Mouse (Mus musculus) layer of hippocampus, adult 11-12 months (tissue): ENCODE measurements at regions not wholly inside any gene's neighbourhood (a gene's known extent, or its start where the extent isn't known, plus 50 kb on each side); places are given as distances from the start of the nearest gene placed in this dataset.
A peak's percentile ranks its signal among the peaks of the same experiment; 100 is the strongest.

ENCODE experiments used
- DNase-seq: peaks from one replicate; pipeline ENCODE4 v3.0.0; 2022; ENCODE audit warnings: low spot score

- no peak for DNase-seq
Measured at GRCm38 (mm10) chr1:35836552-35836951, 231.6 kb upstream of the Hs6st1 start.

- no peak for DNase-seq
Measured at GRCm38 (mm10) chr1:35838625-35839024, 229.6 kb upstream of the Hs6st1 start.

GRCm38 (mm10) chr1:35839446-35839845 lies 228.8 kb upstream of the Hs6st1 start:
- no peak for DNase-seq

DNA sequence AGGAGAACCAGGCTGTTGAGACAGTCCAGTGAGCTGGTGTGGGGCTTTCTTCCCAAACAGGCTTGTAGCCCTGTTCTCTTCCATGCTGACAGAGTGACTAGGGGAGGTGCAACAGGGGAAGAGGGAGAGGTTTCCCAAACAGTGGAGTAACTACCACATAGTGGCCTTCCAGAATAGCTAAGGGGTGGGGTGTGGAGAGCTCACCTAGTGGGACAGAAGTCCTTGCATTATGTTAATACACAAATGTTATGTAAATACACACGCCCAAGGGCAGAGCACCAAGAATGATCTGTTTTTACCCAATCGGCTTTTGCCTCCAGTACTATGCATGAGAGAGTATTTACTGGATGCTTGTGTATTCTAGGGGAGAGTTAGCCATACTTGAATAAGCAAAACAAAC lies 226.6 kb upstream of the Hs6st1 start:
- DNase-seq: no peak

GRCm38 (mm10) chr1:35842707-35843106 lies 225.5 kb upstream of the Hs6st1 start:
- no peak for DNase-seq

DNA sequence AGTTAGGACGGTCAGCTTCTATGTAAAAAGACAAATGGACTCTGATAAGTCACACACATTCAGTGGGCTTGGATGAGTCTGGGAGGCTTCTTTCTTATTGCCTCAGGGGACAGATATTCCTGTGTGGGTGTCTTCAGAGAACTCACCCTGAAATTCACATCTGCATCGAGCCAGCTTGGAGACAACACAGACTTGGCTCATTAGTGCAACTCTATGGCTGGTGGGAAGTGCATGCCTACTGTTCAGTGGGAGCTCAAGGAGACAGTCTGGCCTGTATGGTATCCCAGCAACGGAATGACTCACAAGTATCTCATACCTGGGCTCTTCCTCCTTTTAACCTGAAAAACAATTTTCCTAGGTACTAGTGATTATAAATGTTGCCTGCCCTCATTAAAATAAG lies 224.6 kb upstream of the Hs6st1 start:
- peak; percentile 18 for DNase-seq

DNA sequence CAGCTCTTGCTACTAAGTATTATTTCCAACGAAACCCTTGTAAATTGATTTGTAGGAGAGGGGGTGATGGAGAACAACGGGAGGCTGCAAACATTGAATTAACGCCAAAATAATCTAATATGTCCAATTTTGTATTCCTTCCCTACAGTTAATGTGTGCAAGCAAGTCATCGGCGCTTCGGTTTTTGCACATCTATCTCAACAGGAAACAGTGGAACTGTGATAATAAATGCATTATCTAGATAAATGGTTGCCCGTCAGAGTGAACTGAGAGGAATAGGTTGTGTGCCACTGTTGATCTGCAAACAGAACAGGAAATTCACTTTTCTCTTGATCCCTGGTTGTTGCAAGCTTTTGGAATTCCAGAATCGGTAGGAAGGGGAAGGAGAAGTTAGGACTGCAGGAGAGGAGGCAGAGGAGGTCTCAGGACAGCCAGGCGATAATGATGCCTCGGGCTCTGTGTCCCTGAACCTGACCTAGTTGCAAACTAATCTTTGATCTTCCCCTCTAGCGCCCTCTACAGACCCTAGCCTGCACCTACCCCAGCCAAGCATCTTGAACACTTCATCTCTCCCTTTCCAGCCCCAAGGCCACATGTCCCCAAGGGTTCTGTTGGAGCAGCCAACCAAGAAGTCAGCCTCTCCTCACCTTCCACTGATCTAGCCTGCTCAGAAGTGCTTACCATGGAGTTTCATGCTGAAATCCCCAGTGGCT lies 221.8 kb upstream of the Hs6st1 start:
- peak; percentile 22 for DNase-seq

GRCm38 (mm10) chr1:35848160-35848954 lies 219.8 kb upstream of the Hs6st1 start:
- DNase-seq: no peak

DNA sequence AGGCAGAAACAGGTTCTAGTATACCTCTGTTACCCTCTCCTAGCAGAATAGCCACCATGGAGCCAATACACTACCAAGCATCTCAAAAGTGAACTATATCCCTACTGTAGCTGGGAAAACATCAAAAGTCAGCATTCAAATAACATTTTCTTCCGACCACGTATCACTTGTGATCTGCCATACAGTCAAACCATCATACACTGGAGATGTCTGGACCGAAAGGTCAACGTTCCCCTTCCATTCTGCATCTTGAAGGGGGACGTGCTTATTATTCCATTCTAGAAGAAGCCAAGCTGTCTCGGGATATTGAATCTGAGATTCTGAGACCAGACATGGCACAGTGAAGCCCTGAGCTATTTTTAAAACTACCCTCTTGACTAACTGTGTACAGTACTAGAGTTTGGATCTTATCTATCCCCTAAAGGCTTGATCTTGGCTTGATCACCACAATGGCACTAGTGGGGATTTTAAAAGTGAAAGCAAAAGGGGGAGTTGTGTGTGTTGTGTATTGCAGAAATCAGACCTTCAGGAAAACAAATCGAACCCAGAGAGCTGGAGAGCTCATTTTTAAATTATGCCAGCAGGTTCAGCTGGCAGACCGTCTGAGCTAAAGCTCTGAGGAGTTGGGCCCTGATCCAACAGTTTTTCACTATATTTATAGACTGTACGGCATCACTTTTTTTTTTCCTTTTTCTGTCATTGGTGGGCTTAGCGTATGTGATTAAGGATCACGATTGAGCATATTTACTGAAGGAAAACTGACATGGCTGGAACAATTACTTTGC lies 218.6 kb upstream of the Hs6st1 start:
- peak; percentile 34 for DNase-seq

DNA sequence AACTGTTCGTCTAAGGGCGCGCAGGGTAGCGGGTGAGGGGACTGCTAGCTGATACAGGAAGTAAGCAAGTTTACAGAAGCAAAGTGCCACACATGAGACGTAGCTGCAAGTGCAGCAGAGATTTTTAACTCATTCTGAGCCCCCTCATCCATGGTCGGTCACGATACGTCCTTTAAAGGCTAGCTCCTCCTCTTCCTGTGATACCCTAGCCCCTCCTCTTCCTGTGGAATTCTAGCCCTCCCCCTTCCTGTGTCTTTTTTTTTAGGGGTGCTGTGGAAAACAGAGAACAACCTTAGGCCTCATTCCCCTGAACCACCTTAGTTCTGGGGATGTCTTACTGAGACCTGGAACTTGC lies 218.0 kb upstream of the Hs6st1 start:
- DNase-seq: no peak

- DNase-seq: no peak
Measured at GRCm38 (mm10) chr1:35850566-35851085, 217.6 kb upstream of the Hs6st1 start.

DNA sequence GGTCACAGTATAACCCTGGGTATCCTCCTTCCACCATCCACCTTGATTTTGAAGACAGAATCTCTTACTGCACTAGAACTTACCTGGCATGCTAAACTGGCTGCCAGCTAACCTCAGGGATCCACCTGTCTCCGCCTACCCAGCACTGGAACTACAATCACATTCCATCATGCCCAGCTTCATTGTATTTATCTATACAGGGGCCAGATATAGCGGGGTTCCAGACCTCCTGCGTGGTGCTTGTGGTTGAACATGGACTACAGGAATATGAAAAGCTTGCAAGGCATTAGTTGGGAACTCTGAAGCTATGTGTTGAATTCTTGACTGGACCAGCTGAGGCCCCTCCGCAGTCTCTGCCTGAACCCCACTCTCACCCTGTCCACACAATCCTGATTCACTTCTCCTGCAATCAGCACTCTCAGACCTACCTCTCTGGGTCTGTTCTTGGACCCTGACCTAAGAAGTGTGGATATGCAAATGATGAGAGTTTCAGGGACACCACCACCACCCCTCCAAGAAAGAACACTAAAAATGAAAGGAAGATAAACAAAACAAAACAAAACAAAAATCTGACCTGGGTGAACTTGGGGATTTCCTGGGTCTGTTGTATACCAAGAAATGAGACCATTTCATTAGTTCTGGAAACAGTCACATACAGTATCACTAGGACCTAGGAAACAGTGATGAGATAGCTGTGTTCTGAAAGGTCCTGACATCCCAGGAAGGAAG lies 216.4 kb upstream of the Hs6st1 start:
- no peak for DNase-seq

DNA sequence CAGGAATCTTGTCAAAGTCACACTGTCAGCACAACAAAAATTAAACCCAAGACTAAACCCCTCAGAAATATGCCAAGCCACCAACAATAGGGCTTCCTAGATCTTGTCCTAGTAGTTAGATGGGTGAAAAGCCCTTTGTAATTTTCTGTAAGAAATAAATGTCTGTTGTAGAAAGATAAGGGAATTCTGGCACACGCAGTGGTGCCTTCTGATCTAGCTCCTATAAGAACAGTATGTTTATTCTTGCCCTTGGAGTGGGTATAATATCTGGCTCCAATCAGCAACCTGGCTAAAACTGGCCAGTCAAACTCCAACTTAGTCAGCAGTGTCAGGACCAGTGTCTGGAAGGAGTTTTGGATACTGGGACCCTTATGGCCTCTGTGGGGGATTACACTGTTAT lies 215.2 kb upstream of the Hs6st1 start:
- no peak for DNase-seq

- no peak for DNase-seq
Measured at GRCm38 (mm10) chr1:35855650-35856049, 212.6 kb upstream of the Hs6st1 start.

DNA sequence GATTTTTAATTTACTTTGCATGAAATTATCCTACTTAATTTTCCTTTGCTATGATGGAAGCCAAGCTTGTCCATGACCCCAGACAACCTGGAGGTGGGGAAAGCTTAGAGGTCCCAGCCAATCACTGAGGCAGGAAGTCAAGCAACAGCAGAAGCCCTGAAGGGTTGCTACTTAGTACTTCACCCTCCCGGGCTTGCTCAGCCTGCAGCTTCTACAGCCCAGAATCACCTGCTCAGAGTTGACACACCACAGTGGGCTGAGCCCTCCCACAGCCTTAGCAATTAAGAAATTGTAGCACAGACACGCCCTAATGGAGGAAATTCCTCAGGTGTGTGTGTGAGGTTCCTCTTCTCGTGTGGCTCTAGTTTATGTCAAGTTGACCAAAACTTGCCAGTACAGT lies 209.9 kb upstream of the Hs6st1 start:
- no peak for DNase-seq

DNA sequence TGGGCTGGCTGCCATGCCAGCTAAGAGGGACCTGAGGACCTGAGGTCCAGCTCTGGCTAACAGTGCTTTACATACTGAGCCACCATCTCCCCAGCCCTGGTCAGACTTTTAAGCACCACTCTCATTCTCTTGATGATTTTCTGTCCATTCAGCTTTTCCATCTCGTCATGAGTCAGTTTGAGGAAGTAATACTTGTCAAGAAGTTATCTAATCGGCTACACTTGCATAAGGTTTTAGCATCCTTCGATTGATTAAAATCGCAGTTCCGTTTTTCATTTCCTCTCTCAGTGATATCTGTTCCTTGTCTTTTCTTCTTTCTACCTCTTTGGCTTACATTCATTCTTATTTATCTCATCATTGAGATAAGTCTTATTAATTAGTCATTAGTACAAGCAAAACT lies 207.4 kb upstream of the Hs6st1 start:
- no peak for DNase-seq

GRCm38 (mm10) chr1:35862196-35862595 lies 206.0 kb upstream of the Hs6st1 start:
- no peak for DNase-seq

DNA sequence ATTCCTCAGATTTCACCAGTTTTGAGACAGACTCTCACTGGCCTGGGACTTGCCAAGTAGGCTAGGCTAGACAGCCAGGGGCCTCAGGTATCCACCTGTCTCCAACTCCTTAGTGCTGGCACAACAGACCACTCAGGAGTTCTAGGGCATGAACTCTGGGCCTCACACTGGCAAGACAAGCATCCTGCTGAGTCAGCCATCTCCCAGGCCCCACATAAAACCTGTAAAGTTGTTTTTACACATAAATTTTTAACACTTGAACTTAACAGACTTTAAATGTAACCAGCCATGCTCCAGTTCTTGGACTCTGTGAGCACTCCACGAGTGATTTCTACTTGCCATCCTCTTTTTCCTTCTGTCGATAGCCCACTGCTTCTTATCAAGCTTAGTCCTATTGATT lies 205.5 kb upstream of the Hs6st1 start:
- DNase-seq: no peak

DNA sequence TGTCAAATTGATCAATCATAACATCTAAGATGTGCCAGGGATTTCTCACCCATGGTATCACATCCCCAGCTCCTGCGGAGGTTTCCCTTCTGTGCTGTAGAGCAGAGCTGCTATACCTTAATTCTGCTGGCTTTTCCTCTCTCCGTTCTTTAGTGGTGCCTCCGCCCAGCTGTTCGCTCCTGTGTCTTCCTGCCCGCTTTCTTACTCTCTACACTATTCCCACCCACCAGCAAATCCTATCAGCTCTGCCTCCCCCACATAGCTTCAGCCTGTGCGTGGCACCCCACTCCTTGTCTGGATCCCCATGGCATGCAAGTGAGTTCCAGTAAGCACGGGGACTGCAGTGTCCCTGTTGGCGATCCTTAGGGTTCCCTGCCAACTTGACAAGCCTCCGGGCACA lies 204.0 kb upstream of the Hs6st1 start:
- DNase-seq: no peak

GRCm38 (mm10) chr1:35865263-35865662 lies 202.9 kb upstream of the Hs6st1 start:
- no peak for DNase-seq

DNA sequence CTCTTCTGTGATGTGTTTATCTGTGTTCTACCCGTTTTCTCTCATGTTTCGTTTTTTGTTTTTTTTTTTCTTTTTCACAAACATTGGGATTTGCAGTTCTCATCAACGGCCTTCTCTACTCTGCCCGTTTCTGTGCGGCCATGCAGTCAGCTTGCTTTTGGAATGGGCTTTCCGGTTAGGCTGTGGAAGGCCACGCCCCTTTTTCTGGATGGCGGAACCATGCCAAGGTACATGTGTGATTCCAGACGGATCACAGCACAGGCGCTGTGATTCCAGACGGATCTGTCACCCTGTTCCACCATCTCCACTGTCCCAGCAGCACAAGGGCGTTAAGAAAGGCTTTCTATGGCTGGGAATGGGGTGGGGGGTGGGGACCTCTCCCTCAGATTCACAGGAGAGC lies 201.6 kb upstream of the Hs6st1 start:
- no peak for DNase-seq
